Mouse (Mus musculus): Measurements from ENCODE around the gene Mylk. TPM values are rescaled to one million over a fixed set of nuclear protein-coding genes. Genes with fewer than 3 reads are reported as not detected.

Gene Mylk
- polyA plus RNA-seq, 1 experiment from 2014 or later = 4.7 TPM

DNA sequence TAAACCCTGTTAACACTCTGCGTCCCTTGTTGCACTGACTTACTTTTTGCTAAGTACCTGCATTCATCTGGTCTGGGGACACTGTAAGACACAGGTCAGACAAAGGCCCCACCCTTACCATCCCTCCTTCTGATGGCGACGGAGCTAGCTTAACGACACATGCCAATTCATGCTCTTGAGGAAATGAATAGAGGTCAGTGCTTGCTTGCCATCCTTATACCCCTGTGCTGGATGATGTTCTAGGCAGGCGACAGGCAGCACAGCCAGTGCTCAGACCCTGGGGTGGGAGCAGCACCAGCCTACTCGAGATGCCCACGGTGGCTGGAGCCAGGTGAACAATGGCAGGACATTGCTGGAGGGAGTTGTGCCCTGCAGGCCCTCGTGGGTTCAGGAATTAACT, 157.8 kb downstream of the Mylk start:
- no peak overlapping the region for H3K4me2 ChIP-seq
- no peak for ATAC-seq (ENCODE audit: insufficient number of reproducible peaks, insufficient read depth, low FRiP score, low TSS enrichment, low read depth)
- peaks cover 10% of the 10 kb centered on the region for H3K27me3 ChIP-seq
- H3K27ac ChIP-seq = no peak overlapping the region
- no peak overlapping the region for H3K9ac ChIP-seq (replicated peaks)
- H3K9me3 ChIP-seq = no peaks in the 10 kb centered on the region
- no peak overlapping the region for H3K4me3 ChIP-seq (replicated peaks)
- peaks cover 50% of the 10 kb centered on the region for H3K4me1 ChIP-seq (replicated peaks)
- no peaks in the 10 kb centered on the region for H3K36me3 ChIP-seq
- 84% methylated on average over 8 of the region's 8 CpGs for WGBS

DNA sequence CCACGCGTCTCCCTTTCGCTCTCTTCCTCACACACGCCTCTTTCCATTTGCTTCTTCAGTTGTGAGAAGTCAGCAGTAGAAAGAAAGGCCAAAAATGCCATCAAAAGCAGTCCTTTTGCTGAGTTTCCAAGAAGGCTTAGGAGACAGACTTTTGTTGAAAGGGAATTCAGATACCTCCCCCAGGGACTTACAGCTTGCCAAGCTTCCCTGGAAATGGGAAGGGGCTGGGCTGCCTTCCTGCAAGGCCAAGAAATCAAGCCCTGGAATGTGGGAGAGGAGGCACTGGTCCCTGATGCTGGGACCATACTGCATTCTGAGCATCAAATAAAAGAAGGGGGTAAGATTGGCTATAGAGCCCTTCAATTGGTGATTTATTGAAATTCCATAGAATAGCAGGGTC, 159.9 kb downstream of the Mylk start:
- peaks cover 10% of the 10 kb centered on the region for H3K27me3 ChIP-seq
- WGBS = 90% methylated on average over 4 of the region's 4 CpGs
- 0 out of 2 replicates have a peak, but pooled peaks cover 3% of the 10 kb centered on the region for H3K9me3 ChIP-seq
- no peak overlapping the region for H3K4me2 ChIP-seq
- no peak overlapping the region; the same call in 1 of the 2 replicates for H3K27ac ChIP-seq
- no peaks in the 10 kb centered on the region for H3K36me3 ChIP-seq
- no peak overlapping the region for H3K4me3 ChIP-seq (replicated peaks)
- no peak for ATAC-seq (ENCODE audit: insufficient number of reproducible peaks, insufficient read depth, low FRiP score, low TSS enrichment, low read depth)
- H3K4me1 ChIP-seq (replicated peaks) = peaks cover 42% of the 10 kb centered on the region
- no peak overlapping the region for H3K9ac ChIP-seq (replicated peaks)

DNA sequence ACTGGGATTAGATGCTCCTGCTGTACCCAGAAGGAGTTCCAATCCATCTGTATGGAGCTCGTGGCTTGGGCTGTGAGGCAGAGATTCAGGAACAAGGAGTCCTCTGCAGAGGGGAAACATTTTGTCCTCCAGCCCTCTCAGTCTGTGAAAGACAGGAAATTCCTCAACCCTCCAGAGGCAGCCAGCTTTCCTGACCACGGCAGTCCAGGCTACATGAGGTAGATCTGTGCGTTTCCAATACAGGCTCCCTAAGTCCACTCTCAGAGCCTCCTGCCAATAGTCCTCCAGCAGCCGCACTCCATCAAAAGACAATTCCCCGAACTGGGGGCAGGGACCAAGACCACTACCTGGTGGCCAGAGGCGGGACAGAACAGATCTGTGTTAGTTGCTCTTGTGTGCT, 164.4 kb downstream of the Mylk start:
- Histone ChIP-seq H3K4me1 (replicated peaks) (peaks cover 32% of the 10 kb centered on the region), H3K27ac (peak overlapping the region; percentile 88), H3K4me2 (no peak overlapping the region; the same call in 1 of the 2 replicates), H3K27me3 (no peaks in the 10 kb centered on the region), H3K9ac (replicated peaks) (no peak overlapping the region), H3K4me3 (replicated peaks) (no peak overlapping the region), H3K36me3 (no peaks in the 10 kb centered on the region), H3K9me3 (0 out of 2 replicates have a peak, but pooled peaks cover 3% of the 10 kb centered on the region)
- 57% methylated on average over 6 of the region's 6 CpGs for WGBS
- ATAC-seq (ENCODE audit: insufficient number of reproducible peaks, insufficient read depth, low FRiP score, low TSS enrichment, low read depth) = peak; percentile 22; the same call in 1 of the 2 replicates

DNA sequence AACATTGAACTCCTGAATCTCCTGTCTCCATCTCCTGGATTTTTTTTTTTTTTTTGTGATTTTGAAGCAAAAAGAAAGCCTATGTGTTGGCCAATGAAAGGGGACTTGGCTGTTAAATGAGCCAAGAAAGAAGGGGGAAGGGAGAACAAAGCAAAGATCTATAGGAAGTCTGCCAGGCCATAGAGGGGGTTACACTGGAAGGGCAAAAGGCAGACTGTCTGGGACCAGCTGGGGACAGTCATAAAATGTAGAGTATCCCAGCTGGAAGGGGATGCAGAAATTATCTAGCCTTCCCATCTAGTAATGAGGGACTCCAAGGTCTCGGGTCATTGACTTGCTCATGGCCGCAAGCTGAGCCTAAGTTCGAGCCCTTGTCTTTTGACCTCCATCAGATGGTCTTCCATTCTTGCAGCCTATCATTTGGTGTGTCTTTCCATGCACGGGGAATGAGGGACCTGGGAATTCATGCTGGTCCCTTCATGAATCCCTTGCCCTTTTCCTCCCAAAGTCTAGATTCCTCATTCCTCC, 172.4 kb downstream of the Mylk start:
- H3K4me3 ChIP-seq (replicated peaks) = no peak overlapping the region
- H3K9ac ChIP-seq (replicated peaks) = no peak overlapping the region
- H3K27ac ChIP-seq = no peak overlapping the region
- H3K9me3 ChIP-seq = no peaks in the 10 kb centered on the region
- H3K4me2 ChIP-seq = no peak overlapping the region
- H3K27me3 ChIP-seq = no peaks in the 10 kb centered on the region
- no peaks in the 10 kb centered on the region for H3K36me3 ChIP-seq
- ATAC-seq (ENCODE audit: insufficient number of reproducible peaks, insufficient read depth, low FRiP score, low TSS enrichment, low read depth) = no peak
- WGBS = 86% methylated on average over 4 of the region's 4 CpGs
- peaks cover 23% of the 10 kb centered on the region for H3K4me1 ChIP-seq (replicated peaks)

DNA sequence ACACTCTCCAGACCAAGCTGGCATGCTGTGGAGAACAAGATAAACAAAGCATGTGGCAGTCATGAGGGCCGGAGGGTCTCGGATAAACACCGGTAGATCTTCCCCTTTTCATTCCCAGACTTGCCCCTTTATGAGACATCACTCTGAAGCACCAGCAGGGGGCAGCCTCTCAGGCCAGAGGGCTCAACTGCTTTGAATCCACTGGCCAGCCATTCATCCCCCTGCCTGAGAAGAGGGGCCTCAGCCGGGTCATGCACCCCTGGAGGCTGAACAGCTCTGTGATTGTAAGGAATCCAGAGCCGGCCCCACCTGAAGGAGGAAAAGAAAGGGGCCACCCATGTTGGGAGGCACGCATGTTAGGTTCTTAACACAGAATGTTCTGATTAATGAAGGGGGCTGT, 175.2 kb downstream of the Mylk start:
- no peaks in the 10 kb centered on the region for H3K36me3 ChIP-seq
- H3K27ac ChIP-seq = peak overlapping the region; percentile 64
- H3K9me3 ChIP-seq = no peaks in the 10 kb centered on the region
- H3K4me2 ChIP-seq = no peak overlapping the region
- ATAC-seq (ENCODE audit: insufficient number of reproducible peaks, insufficient read depth, low FRiP score, low TSS enrichment, low read depth) = no peak
- no peak overlapping the region for H3K4me3 ChIP-seq (replicated peaks)
- peaks cover 31% of the 10 kb centered on the region for H3K4me1 ChIP-seq (replicated peaks)
- 14% methylated on average over 6 of the region's 6 CpGs for WGBS
- H3K9ac ChIP-seq (replicated peaks) = no peak overlapping the region
- H3K27me3 ChIP-seq = no peaks in the 10 kb centered on the region

DNA sequence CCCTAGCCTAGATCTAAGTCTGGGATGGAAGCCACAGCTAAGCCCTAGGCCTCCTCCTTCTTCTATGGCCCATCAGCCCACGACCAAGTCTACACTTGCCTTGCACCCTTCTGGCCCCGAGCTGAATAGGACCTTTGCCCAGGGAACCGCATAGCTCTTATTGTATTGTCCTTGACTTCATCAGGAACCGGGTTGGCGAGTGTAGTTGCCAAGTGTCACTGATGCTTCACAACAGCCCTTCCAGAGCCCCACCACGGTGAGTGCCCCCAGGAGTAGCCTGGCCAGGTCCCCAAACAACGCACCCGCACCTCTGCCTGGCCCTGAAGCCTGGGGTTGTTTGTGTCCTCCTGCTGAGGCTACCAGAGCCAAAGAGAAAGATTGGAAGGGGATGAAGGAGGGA, 175.9 kb downstream of the Mylk start:
- no peak for ATAC-seq (ENCODE audit: insufficient number of reproducible peaks, insufficient read depth, low FRiP score, low TSS enrichment, low read depth)
- no peaks in the 10 kb centered on the region for H3K27me3 ChIP-seq
- H3K4me2 ChIP-seq = no peak overlapping the region
- no peak overlapping the region for H3K9ac ChIP-seq (replicated peaks)
- peak overlapping the region; percentile 64 for H3K27ac ChIP-seq
- no peaks in the 10 kb centered on the region for H3K36me3 ChIP-seq
- 79% methylated on average over 8 of the region's 8 CpGs for WGBS
- no peak overlapping the region for H3K4me3 ChIP-seq (replicated peaks)
- no peaks in the 10 kb centered on the region for H3K9me3 ChIP-seq
- H3K4me1 ChIP-seq (replicated peaks) = peaks cover 38% of the 10 kb centered on the region

DNA sequence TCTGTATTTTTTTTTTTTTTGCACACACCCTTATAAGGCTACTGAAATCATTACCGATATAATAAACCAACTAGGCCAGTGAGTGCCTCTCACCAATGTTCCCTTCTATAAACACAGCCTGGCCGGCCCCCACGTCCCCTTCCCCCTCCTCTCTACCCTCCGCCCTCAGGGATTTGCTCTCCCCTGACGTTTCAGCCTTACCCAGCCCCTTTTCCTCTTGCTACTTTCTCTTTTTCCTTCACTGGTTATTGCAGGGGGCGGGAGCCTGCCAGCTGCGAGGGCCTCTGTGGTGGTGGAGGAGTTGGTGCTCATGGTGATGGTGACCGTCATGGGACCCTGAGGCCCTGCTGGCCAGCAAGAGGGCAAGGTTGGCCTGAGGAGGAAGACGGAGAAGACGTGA, 176.3 kb downstream of the Mylk start:
- H3K27me3 ChIP-seq = no peaks in the 10 kb centered on the region
- peak overlapping the region; percentile 16; the same call in 1 of the 2 replicates for H3K4me2 ChIP-seq
- no peak overlapping the region for H3K9ac ChIP-seq (replicated peaks)
- H3K27ac ChIP-seq = 0 out of 2 replicates have a peak overlapping the region, but pooled peaks have one; percentile 25
- 52% methylated on average over 10 of the region's 10 CpGs for WGBS
- H3K9me3 ChIP-seq = no peaks in the 10 kb centered on the region
- no peak overlapping the region for H3K4me3 ChIP-seq (replicated peaks)
- peaks cover 42% of the 10 kb centered on the region for H3K4me1 ChIP-seq (replicated peaks)
- ATAC-seq (ENCODE audit: insufficient number of reproducible peaks, insufficient read depth, low FRiP score, low TSS enrichment, low read depth) = no peak
- no peaks in the 10 kb centered on the region for H3K36me3 ChIP-seq

DNA sequence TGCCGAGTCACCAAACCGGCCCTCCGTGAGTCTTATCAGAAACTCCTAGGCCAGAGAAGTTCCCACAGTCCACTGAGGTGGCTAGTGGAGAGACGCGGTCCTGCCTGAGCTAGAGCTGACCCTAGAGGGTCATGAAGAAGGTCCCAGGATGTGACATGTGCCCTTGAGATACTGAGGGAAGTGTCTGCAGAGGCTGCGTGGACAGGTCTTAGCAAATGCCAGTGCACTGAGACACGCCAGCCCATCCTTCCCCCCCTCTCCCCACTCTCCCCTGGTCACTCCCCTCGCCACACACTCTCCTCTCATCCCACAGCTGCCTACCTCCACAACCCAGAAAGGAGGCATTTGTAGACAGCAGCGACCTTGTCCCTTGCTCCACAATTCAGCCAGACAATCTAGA, 178.6 kb downstream of the Mylk start:
- no peak overlapping the region for H3K27ac ChIP-seq
- H3K27me3 ChIP-seq = no peaks in the 10 kb centered on the region
- H3K9me3 ChIP-seq = no peaks in the 10 kb centered on the region
- no peaks in the 10 kb centered on the region for H3K36me3 ChIP-seq
- no peak overlapping the region for H3K4me2 ChIP-seq
- H3K4me3 ChIP-seq (replicated peaks) = no peak overlapping the region
- H3K4me1 ChIP-seq (replicated peaks) = peaks cover 51% of the 10 kb centered on the region
- WGBS = 84% methylated on average over 9 of the region's 9 CpGs
- no peak for ATAC-seq (ENCODE audit: insufficient number of reproducible peaks, insufficient read depth, low FRiP score, low TSS enrichment, low read depth)
- no peak overlapping the region for H3K9ac ChIP-seq (replicated peaks)

DNA sequence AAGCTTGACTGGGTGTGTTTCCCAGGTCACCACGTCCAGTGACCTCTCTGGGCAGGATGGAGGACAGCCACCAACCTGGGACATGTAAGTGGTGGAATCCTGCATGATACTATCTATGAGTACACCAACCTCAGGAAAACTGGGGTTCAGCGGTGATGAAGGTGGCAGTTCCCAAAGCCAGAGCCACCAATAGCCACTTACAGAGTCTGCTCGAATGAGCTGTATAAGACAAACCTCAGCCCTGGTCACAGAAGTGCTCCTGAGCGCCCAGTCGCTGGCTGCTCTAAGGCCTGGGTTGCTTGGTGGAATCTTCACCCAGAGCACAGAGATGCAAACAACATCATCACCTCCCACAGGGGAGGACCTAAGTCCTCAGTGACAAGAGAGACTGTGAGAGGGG, 179.3 kb downstream of the Mylk start:
- H3K36me3 ChIP-seq = no peaks in the 10 kb centered on the region
- H3K9me3 ChIP-seq = no peaks in the 10 kb centered on the region
- no peaks in the 10 kb centered on the region for H3K27me3 ChIP-seq
- H3K4me1 ChIP-seq (replicated peaks) = peaks cover 52% of the 10 kb centered on the region
- WGBS = 72% methylated on average over 5 of the region's 5 CpGs
- H3K27ac ChIP-seq = no peak overlapping the region
- no peak overlapping the region for H3K9ac ChIP-seq (replicated peaks)
- H3K4me2 ChIP-seq = no peak overlapping the region
- no peak overlapping the region for H3K4me3 ChIP-seq (replicated peaks)
- ATAC-seq (ENCODE audit: insufficient number of reproducible peaks, insufficient read depth, low FRiP score, low TSS enrichment, low read depth) = no peak

DNA sequence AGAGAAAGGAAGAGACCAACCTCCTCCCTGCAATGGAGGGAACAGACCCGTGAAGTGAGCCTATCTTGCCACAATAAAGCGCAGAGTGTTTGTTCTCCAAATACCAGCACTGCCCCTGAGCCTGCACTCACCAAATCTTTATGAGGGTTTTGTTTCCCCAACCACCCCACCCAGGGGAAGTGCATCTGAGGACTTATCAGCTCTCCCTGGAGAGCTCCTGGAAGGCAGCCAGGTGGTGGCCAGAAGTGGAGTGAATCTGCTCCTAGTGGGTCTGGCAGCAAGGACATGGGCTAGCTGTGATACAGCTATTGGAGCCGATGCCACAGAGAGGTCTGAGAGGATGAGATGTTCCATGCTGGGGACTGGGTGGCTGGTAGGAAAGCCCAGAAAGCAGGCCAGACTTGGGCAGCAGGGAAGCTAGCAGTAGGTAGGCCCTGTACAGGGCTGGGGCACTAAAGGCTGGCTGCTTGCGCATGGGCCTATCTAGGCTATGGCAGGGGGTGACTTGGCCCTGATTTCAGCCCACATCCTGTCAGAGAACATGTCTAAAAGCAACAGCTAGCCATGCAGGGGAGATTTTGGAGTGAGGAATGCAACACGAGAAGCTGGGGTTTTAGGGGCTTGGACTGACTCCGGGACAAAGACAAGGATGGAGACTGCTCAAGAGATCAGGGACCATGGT, 180.1 kb downstream of the Mylk start:
- Histone ChIP-seq H3K4me1 (replicated peaks) (peaks cover 57% of the 10 kb centered on the region), H3K4me3 (replicated peaks) (no peak overlapping the region), H3K9me3 (no peaks in the 10 kb centered on the region), H3K27me3 (0 out of 2 replicates have a peak, but pooled peaks cover under 1% of the 10 kb centered on the region), H3K4me2 (no peak overlapping the region), H3K27ac (no peak overlapping the region), H3K36me3 (no peaks in the 10 kb centered on the region), H3K9ac (replicated peaks) (no peak overlapping the region)
- no peak for ATAC-seq (ENCODE audit: insufficient number of reproducible peaks, insufficient read depth, low FRiP score, low TSS enrichment, low read depth)
- 50% methylated on average over 6 of the region's 6 CpGs for WGBS

DNA sequence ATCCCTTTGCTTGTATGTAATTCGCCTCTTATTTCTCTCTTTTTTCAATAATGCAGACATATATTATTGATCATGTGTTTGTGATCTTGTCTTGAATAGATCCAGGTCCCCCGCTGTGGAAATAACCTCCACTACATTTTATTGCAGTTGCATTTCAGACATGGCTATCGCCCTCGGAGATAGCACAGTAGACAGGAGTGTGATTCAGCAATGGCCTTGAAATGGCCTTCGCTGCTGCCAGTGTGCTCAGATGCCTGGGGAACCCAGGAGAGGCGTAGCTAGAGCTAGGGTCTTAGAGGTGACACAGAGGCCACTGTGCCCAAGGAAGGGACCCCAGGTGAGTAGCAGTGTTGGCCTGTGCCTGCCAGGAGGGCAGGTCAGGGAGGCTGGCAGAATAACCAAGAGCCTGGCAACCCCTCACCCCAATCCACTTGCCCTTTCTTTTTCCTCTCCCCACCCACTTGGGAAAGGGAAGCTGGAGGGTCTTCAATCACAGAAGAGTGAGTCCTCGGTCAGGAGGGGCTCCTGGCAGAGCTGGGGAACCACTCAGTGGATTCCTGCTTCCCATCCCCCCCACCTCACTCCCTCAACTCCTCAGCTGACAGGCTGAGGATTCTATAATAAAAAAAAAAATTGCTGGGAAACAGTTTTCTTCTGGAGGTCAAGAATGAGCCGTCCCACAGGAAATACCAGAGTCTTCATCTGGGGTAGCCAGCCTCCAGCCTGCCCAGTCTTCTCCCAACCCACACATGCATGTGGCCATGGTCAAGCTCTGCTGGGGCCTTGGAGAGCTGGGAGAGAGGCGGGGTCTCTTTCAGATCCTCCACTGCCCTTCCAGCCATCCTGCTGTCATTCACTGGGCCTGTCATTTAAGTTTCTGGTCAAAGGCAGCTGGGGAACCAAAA, 181.8 kb downstream of the Mylk start:
- H3K4me1 ChIP-seq (replicated peaks) = peaks cover 53% of the 10 kb centered on the region
- 72% methylated on average over 9 of the region's 9 CpGs for WGBS

More for the DNA sequence above, 181.8 kb downstream of the Mylk start:
- Histone ChIP-seq H3K27me3 (0 out of 2 replicates have a peak, but pooled peaks cover 4% of the 10 kb centered on the region), H3K27ac (no peak overlapping the region), H3K9ac (replicated peaks) (no peak overlapping the region), H3K4me2 (no peak overlapping the region), H3K4me3 (replicated peaks) (no peak overlapping the region), H3K36me3 (no peaks in the 10 kb centered on the region), H3K9me3 (no peaks in the 10 kb centered on the region)
- no peak for ATAC-seq (ENCODE audit: insufficient number of reproducible peaks, insufficient read depth, low FRiP score, low TSS enrichment, low read depth)

Measured in limb, embryonic 12.5 days (tissue).